Mouse (Mus musculus) neural tube, embryonic 11.5 days (tissue): ENCODE results near the gene Enah. TPM values are rescaled to one million over a fixed set of nuclear protein-coding genes. Genes with fewer than 3 reads are reported as not detected.
A peak's percentile ranks its signal among the peaks of the same experiment; 100 is the strongest.

Source experiments
- ATAC-seq: fragments of 200-750 bp; cut with Nextera tagmentation; 2 replicates; pipeline ENCODE4 v1.8.0; 2017; ENCODE audit warnings: moderate number of reproducible peaks, mild to moderate bottlenecking, moderate TSS enrichment, moderate library complexity; ENCODE audit not compliant: insufficient read depth, low FRiP score, low TSS enrichment
- DNase-seq: peaks from one replicate; pipeline ENCODE4 v3.0.0-alpha.2; 2015; ENCODE audit warnings: low spot score
- H3K27ac ChIP-seq: fragments of 300-500 bp; sonication (generic); 2 replicates; pipeline ENCODE4 v1.5.1; 2014; ENCODE audit warnings: low read depth, mild to moderate bottlenecking, low read length
- H3K27me3 ChIP-seq: fragments of 300-500 bp; sonication (generic); 2 replicates; pipeline ENCODE4 v1.6.1; 2014; ENCODE audit warnings: mild to moderate bottlenecking, low read length, mixed read lengths; ENCODE audit not compliant: control insufficient read depth, insufficient read depth
- H3K36me3 ChIP-seq: fragments of 300-500 bp; sonication (generic); 2 replicates; pipeline ENCODE4 v1.6.1; 2014; ENCODE audit warnings: mild to moderate bottlenecking, low read length, moderate library complexity, mixed read lengths; ENCODE audit not compliant: control insufficient read depth, insufficient read depth
- H3K4me1 ChIP-seq: fragments of 300-500 bp; sonication (generic); 2 replicates; pipeline ENCODE4 v1.6.1; 2014; ENCODE audit warnings: low read length, mixed read lengths; ENCODE audit not compliant: control insufficient read depth, insufficient read depth
- H3K4me2 ChIP-seq: fragments of 300-500 bp; sonication (generic); 2 replicates; pipeline ENCODE4 v1.6.1; 2014; ENCODE audit warnings: low read depth, mild to moderate bottlenecking, moderate library complexity
- H3K4me3 ChIP-seq: fragments of 300-500 bp; sonication (generic); 2 replicates; pipeline ENCODE4 v1.5.1; 2014; ENCODE audit warnings: low read depth, low read length
- H3K9ac ChIP-seq: fragments of 300-500 bp; sonication (generic); 2 replicates; pipeline ENCODE4 v1.6.1; 2014; ENCODE audit warnings: mild to moderate bottlenecking, low read length
- H3K9me3 ChIP-seq: fragments of 300-500 bp; sonication (generic); 2 replicates; pipeline ENCODE4 v1.6.1; 2016; ENCODE audit warnings: low read length; ENCODE audit not compliant: control insufficient read depth
- WGBS: fragments of 180-500 bp; shearing (Covaris S2); extraction: QIAGEN DNeasy Blood & Tissue Kit; methylation state at CpG from one replicate; pipeline ENCODE4 v1.1.7; 2014; 5-methylcytosine and 5-hydroxymethylcytosine counted together
- polyA plus RNA-seq: library from polyadenylated mRNA; unstranded; fragments of >200 nt; fragmentation: Nextera tagmentation; extraction: Ambion mirVana; gene quantifications from 2 replicates; pipeline ENCODE4 v1.2.1, GENCODE M21; 2014

Gene Enah
- polyA plus RNA-seq, 1 experiment from 2014 or later: 35.9 TPM

- ATAC-seq: no peak
- H3K27me3 ChIP-seq: no peaks in the 10 kb centered on the region
- no peak overlapping the region for H3K9ac ChIP-seq
- H3K36me3 ChIP-seq: no peaks in the 10 kb centered on the region
- DNase-seq: peak; percentile 49
- WGBS: 40% methylated on average over 9 of the region's 9 CpGs
- no peaks in the 10 kb centered on the region for H3K9me3 ChIP-seq
- H3K4me2 ChIP-seq: no peak overlapping the region
- H3K27ac ChIP-seq: no peak overlapping the region
- H3K4me3 ChIP-seq: no peak overlapping the region
- H3K4me1 ChIP-seq: 0 out of 2 replicates have a peak, but pooled peaks cover 5% of the 10 kb centered on the region
Measured at GRCm38 (mm10) chr1:182055122-182055521, 35.3 kb upstream of the Enah start.

DNA sequence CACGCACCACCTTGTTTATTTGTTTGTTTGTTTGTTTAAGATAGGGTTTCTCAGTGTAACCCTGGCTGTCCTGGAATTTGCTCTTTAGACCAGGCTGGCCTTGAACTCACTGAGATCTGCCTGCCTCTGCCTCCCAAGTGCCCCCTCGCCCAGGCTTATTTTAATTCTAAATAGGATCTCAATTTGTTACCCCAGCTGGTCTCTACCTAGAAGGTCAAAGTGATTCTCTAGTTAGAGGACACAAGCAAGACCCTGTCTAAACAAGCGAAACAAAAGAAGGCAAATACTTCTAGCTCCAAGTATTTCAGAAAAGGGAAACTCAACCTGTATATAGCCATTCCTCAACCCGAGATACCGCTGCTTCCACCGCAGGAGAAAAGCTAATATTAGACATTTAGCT lies 34.9 kb upstream of the Enah start:
- H3K9ac ChIP-seq: no peak overlapping the region
- H3K4me3 ChIP-seq: no peak overlapping the region
- ATAC-seq (no peak), DNase-seq (no peak)
- H3K9me3 ChIP-seq: no peaks in the 10 kb centered on the region
- no peaks in the 10 kb centered on the region for H3K27me3 ChIP-seq
- no peaks in the 10 kb centered on the region for H3K36me3 ChIP-seq
- H3K4me2 ChIP-seq: no peak overlapping the region
- 94% methylated on average over 6 of the region's 6 CpGs for WGBS
- 0 out of 2 replicates have a peak, but pooled peaks cover 5% of the 10 kb centered on the region for H3K4me1 ChIP-seq
- no peak overlapping the region for H3K27ac ChIP-seq

- no peak overlapping the region for H3K27ac ChIP-seq
- 0 out of 2 replicates have a peak, but pooled peaks cover 5% of the 10 kb centered on the region for H3K4me1 ChIP-seq
- no peak overlapping the region for H3K4me3 ChIP-seq
- ATAC-seq (0 out of 2 replicates have a peak, but pooled peaks have one; percentile 16), DNase-seq (peak; percentile 55)
- H3K4me2 ChIP-seq: no peak overlapping the region
- no peaks in the 10 kb centered on the region for H3K27me3 ChIP-seq
- H3K36me3 ChIP-seq: no peaks in the 10 kb centered on the region
- WGBS: 29% methylated on average over 10 of the region's 10 CpGs
- no peaks in the 10 kb centered on the region for H3K9me3 ChIP-seq
- H3K9ac ChIP-seq: no peak overlapping the region
Measured at GRCm38 (mm10) chr1:182052973-182053372, 33.2 kb upstream of the Enah start.

- ATAC-seq (no peak), DNase-seq (no peak)
- Histone ChIP-seq H3K27ac (no peak overlapping the region), H3K4me2 (no peak overlapping the region), H3K36me3 (no peaks in the 10 kb centered on the region), H3K9ac (no peak overlapping the region), H3K27me3 (no peaks in the 10 kb centered on the region), H3K9me3 (no peaks in the 10 kb centered on the region), H3K4me3 (no peak overlapping the region), H3K4me1 (0 out of 2 replicates have a peak, but pooled peaks cover 5% of the 10 kb centered on the region)
- 60% methylated on average over 7 of the region's 7 CpGs for WGBS
Measured at GRCm38 (mm10) chr1:182052385-182052784, 32.6 kb upstream of the Enah start.

- ATAC-seq: no peak
Measured at GRCm38 (mm10) chr1:182049813-182050212, 30.0 kb upstream of the Enah start.

DNA sequence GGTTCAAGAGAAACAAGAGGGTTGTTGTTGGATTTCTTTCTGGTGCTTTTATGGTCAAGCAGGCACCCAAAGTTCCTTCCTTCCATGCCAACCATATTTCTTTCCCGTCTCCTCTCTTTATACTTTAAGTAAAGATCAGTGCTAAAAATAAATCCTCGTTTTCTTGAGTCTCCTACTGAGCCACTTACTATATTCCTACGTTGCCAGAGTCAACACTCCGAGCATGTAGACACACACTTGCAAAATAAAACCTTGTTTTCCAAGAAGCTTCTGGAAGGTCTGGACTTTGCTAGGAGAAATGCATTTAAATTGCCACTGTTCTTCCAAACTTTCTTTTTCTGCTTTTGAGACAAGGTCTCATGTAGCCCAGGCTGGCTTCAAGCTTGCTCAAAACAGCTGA lies 28.3 kb upstream of the Enah start:
- ATAC-seq (no peak), DNase-seq (no peak)
- no peaks in the 10 kb centered on the region for H3K27me3 ChIP-seq
- no peak overlapping the region for H3K27ac ChIP-seq
- H3K4me1 ChIP-seq: 0 out of 2 replicates have a peak, but pooled peaks cover 2% of the 10 kb centered on the region
- WGBS: 86% methylated on average over 4 of the region's 4 CpGs
- H3K36me3 ChIP-seq: no peaks in the 10 kb centered on the region
- no peak overlapping the region for H3K9ac ChIP-seq
- H3K9me3 ChIP-seq: no peaks in the 10 kb centered on the region
- no peak overlapping the region for H3K4me3 ChIP-seq
- no peak overlapping the region for H3K4me2 ChIP-seq

More at GRCm38 (mm10) chr1:182049813-182050212, 30.0 kb upstream of the Enah start:
- H3K4me2 ChIP-seq: no peak overlapping the region
- no peaks in the 10 kb centered on the region for H3K9me3 ChIP-seq
- WGBS: 68% methylated on average over 7 of the region's 7 CpGs
- H3K9ac ChIP-seq: no peak overlapping the region
- no peak overlapping the region for H3K4me3 ChIP-seq
- H3K27me3 ChIP-seq: no peaks in the 10 kb centered on the region
- H3K27ac ChIP-seq: no peak overlapping the region
- no peak for DNase-seq
- H3K36me3 ChIP-seq: no peaks in the 10 kb centered on the region
- H3K4me1 ChIP-seq: 0 out of 2 replicates have a peak, but pooled peaks cover 5% of the 10 kb centered on the region

GRCm38 (mm10) chr1:182047016-182047690 lies 27.4 kb upstream of the Enah start:
- no peak overlapping the region for H3K4me3 ChIP-seq
- WGBS: 85% methylated on average over 3 of the region's 3 CpGs
- H3K9me3 ChIP-seq: no peaks in the 10 kb centered on the region
- no peak overlapping the region for H3K27ac ChIP-seq
- H3K4me2 ChIP-seq: no peak overlapping the region
- ATAC-seq: no peak
- no peaks in the 10 kb centered on the region for H3K27me3 ChIP-seq
- H3K36me3 ChIP-seq: no peaks in the 10 kb centered on the region
- no peaks in the 10 kb centered on the region for H3K4me1 ChIP-seq
- DNase-seq: no peak
- no peak overlapping the region for H3K9ac ChIP-seq

DNA sequence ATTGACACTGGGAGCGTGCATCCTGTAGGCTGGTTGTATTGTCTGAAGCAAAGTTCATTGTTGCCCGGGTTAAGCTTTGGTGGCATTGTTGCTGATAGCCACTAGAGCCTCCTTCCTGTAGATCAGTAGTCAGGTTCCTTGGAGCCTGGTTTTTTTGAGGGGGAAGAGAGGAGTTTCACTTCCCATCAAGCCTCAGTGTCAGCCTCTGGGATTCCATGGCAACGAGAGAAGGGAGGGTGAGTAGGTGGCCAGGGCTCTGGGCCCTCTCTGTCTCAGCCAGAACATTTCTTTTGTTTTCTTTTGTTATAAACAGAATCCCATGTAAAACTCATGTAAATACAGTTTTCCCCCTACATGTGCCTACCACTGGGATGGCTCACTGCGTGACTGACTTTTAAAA lies 25.4 kb upstream of the Enah start:
- ATAC-seq: no peak
- Histone ChIP-seq H3K4me1 (no peaks in the 10 kb centered on the region), H3K27me3 (no peaks in the 10 kb centered on the region), H3K4me3 (no peak overlapping the region), H3K4me2 (no peak overlapping the region), H3K27ac (no peak overlapping the region), H3K9me3 (no peaks in the 10 kb centered on the region), H3K36me3 (no peaks in the 10 kb centered on the region), H3K9ac (no peak overlapping the region)
- WGBS: 69% methylated on average over 4 of the region's 4 CpGs
- DNase-seq: no peak

DNA sequence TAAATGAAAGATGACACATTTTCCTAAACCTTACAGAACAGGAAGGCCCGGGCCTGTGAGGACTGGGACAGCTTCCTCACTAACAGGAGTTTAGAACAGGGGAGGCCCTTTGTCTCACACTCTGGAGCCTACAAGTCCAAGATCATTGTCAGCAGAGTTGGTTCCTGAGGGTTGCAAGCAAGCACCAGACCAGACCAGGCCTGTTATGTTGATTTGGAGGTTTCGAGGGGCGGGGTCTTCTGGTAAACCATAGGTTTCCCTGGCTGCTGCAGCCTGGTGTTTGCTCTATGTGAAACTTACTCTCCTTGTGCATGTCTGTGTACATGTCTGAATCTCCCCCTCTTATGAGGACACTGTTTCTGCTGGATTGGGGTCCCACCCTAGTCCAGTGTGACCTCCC lies 20.7 kb upstream of the Enah start:
- ATAC-seq (no peak), DNase-seq (no peak)
- Histone ChIP-seq H3K4me1 (no peaks in the 10 kb centered on the region), H3K4me3 (no peak overlapping the region), H3K36me3 (no peaks in the 10 kb centered on the region), H3K27ac (no peak overlapping the region), H3K9ac (no peak overlapping the region), H3K9me3 (no peaks in the 10 kb centered on the region), H3K27me3 (no peaks in the 10 kb centered on the region), H3K4me2 (no peak overlapping the region)
- 93% methylated on average over 3 of the region's 3 CpGs for WGBS
